Mouse (Mus musculus): Measurements from ENCODE around the gene Nsdhl.

Gene Nsdhl

GRCm38 (mm10) chrX:72917884-72918681, at the start of gene Nsdhl, which contains the start of gene Cetn2:
TSS of gene Nsdhl (plus strand) at chrX:72918557.
TSS of gene Cetn2 (minus strand) at chrX:72918411.
- DNase-seq (ENCODE audit: low spot score in 2 of 2), result peak; percentile 68 to 87

GRCm38 (mm10) chrX:72895388-72896054, 22.8 kb upstream of the Nsdhl start:
- no peak for DNase-seq (ENCODE audit: low spot score in 2 of 2)

- DNase-seq (ENCODE audit: low spot score in 2 of 2), result no peak
Observed at GRCm38 (mm10) chrX:72896055-72896437, 22.3 kb upstream of the Nsdhl start.

- no peak for DNase-seq (ENCODE audit: low spot score in 2 of 2)
Observed at GRCm38 (mm10) chrX:72902530-72902929, 15.8 kb upstream of the Nsdhl start.

- DNase-seq (ENCODE audit: low spot score in 2 of 2), result no peak
Observed at GRCm38 (mm10) chrX:72907619-72908403, 10.5 kb upstream of the Nsdhl start.

- DNase-seq (ENCODE audit: low spot score in 2 of 2), result no peak
Observed at GRCm38 (mm10) chrX:72908404-72908741, 10.0 kb upstream of the Nsdhl start.

GRCm38 (mm10) chrX:72911611-72912010, 6.7 kb upstream of the Nsdhl start:
- no peak for DNase-seq (ENCODE audit: low spot score in 2 of 2)

GRCm38 (mm10) chrX:72918682-72919059, 314 bp downstream of the Nsdhl start:
- DNase-seq (ENCODE audit: low spot score in 2 of 2), result no peak

- DNase-seq (ENCODE audit: low spot score in 2 of 2), result no peak
Observed at GRCm38 (mm10) chrX:72921391-72921790, 3.0 kb downstream of the Nsdhl start.

GRCm38 (mm10) chrX:72953464-72953863, 35.1 kb downstream of the Nsdhl start:
- no peak for DNase-seq (ENCODE audit: low spot score in 2 of 2)

GRCm38 (mm10) chrX:72956486-72956885, 38.1 kb downstream of the Nsdhl start:
- no peak for DNase-seq (ENCODE audit: low spot score in 2 of 2)

- DNase-seq (ENCODE audit: low spot score in 2 of 2), result peak in 1 of 2 experiments; percentile 15
Observed at GRCm38 (mm10) chrX:72960431-72960830, 42.1 kb downstream of the Nsdhl start.

GRCm38 (mm10) chrX:72961511-72961910, 43.2 kb downstream of the Nsdhl start:
- no peak for DNase-seq (ENCODE audit: low spot score in 2 of 2)

GRCm38 (mm10) chrX:72962743-72963142, 44.4 kb downstream of the Nsdhl start:
- DNase-seq (ENCODE audit: low spot score in 2 of 2), result no peak

GRCm38 (mm10) chrX:72982831-72983230, 64.5 kb downstream of the Nsdhl start:
- no peak for DNase-seq (ENCODE audit: low spot score in 2 of 2)

GRCm38 (mm10) chrX:72985607-72986006, 67.2 kb downstream of the Nsdhl start:
- no peak for DNase-seq (ENCODE audit: low spot score in 2 of 2)

GRCm38 (mm10) chrX:72986841-72987519, 68.6 kb downstream of the Nsdhl start, which contains the start of gene Zfp185:
TSS of gene Zfp185 (plus strand) at chrX:72987339.
- DNase-seq (ENCODE audit: low spot score in 2 of 2), result peak; percentile 17 to 49

- no peak for DNase-seq (ENCODE audit: low spot score in 2 of 2)
Observed at GRCm38 (mm10) chrX:72987520-72987905, 69.2 kb downstream of the Nsdhl start.

GRCm38 (mm10) chrX:72988431-72988830, 70.1 kb downstream of the Nsdhl start:
- no peak for DNase-seq (ENCODE audit: low spot score in 2 of 2)

GRCm38 (mm10) chrX:72990581-72990980, 72.2 kb downstream of the Nsdhl start:
- no peak for DNase-seq (ENCODE audit: low spot score in 2 of 2)

GRCm38 (mm10) chrX:72992291-72992919, 74.0 kb downstream of the Nsdhl start:
- DNase-seq (ENCODE audit: low spot score in 2 of 2), result peak in 1 of 2 experiments; percentile 13

All from urinary bladder, postnatal 36 days (tissue).